Mouse (Mus musculus) MEL (cell line): ENCODE results near the gene Stx3. TPM values are rescaled to one million over a fixed set of nuclear protein-coding genes. Genes with fewer than 3 reads are reported as not detected.

Experiments
- DNase-seq: peaks from one replicate; pipeline ENCODE4 v3.0.0; 2011; ENCODE audit warnings: low read depth, low spot score
- H3K27ac ChIP-seq: 2 replicates; pipeline ENCODE4 v1.5.1; 2012; ENCODE audit warnings: low read depth, mild to moderate bottlenecking, control low read depth, low read length, moderate library complexity; ENCODE audit not compliant: control insufficient read depth
- H3K27me3 ChIP-seq, 2 experiments: fragments of 150-350 bp in 1 of 2; sonication (generic) in 1 of 2; 2 replicates each; pipeline ENCODE4 v1.6.1; 2012; ENCODE audit warnings: low read length in 2 of 2, mild to moderate bottlenecking in 2 of 2, improper control_type of control experiment in 1 of 2, moderate library complexity in 1 of 2; ENCODE audit not compliant: insufficient read depth in 2 of 2, control insufficient read depth in 1 of 2
- H3K36me3 ChIP-seq, 2 experiments: 2 replicates each; pipeline ENCODE4 v1.6.1; 2012 to 2014; ENCODE audit warnings: low read length in 2 of 2, improper control_type of control experiment in 1 of 2, inconsistent platforms in 1 of 2, mild to moderate bottlenecking in 1 of 2; ENCODE audit not compliant: insufficient read depth in 2 of 2, control insufficient read depth in 1 of 2
- H3K4me1 ChIP-seq, 2 experiments: fragments of 150-350 bp in 1 of 2; sonication (generic) in 1 of 2; 2 replicates each; pipeline ENCODE4 v1.6.1; 2012; ENCODE audit warnings: low read length in 2 of 2, improper control_type of control experiment in 1 of 2, mild to moderate bottlenecking in 1 of 2; ENCODE audit not compliant: insufficient read depth in 2 of 2, control insufficient read depth in 1 of 2
- H3K4me3 ChIP-seq, 2 experiments: fragments of 150-350 bp in 1 of 2; sonication (generic) in 1 of 2; 2 replicates each; pipeline ENCODE4 v1.5.1; 2012; ENCODE audit warnings: low read depth in 2 of 2, low read length in 2 of 2, mild to moderate bottlenecking in 2 of 2, moderate library complexity in 2 of 2, control low read depth in 1 of 2, improper control_type of control experiment in 1 of 2; ENCODE audit not compliant: control insufficient read depth in 1 of 2, insufficient read depth in 1 of 2
- H3K79me2 ChIP-seq: 2 replicates; pipeline ENCODE4 v1.6.1; 2012; ENCODE audit warnings: mild to moderate bottlenecking, low read length, moderate library complexity; ENCODE audit not compliant: control insufficient read depth, poor library complexity, insufficient read depth
- H3K9ac ChIP-seq: 2 replicates; pipeline ENCODE4 v1.6.1; 2012; ENCODE audit warnings: low read depth, mild to moderate bottlenecking, control low read depth, low read length, moderate library complexity; ENCODE audit not compliant: control insufficient read depth, poor library complexity, severe bottlenecking
- H3K9me3 ChIP-seq: fragments of 150-350 bp; sonication (generic); replicated peaks from 2 replicates; pipeline ENCODE4 v1.6.1; 2012; ENCODE audit warnings: mild to moderate bottlenecking, low read length, improper control_type of control experiment, moderate library complexity; ENCODE audit not compliant: insufficient read depth
- BHLHE40 ChIP-seq: IDR thresholded peaks from 2 replicates; pipeline ENCODE4 v1.6.1; 2012; ENCODE audit warnings: low read depth, mild to moderate bottlenecking, inconsistent platforms, low read length, improper control_type of control experiment, borderline replicate concordance
- CHD1 ChIP-seq: IDR thresholded peaks from 2 replicates; pipeline ENCODE4 v1.6.1; 2012; ENCODE audit warnings: low read depth, mild to moderate bottlenecking, inconsistent platforms, low read length, improper control_type of control experiment
- CHD2 ChIP-seq: IDR thresholded peaks from 2 replicates; pipeline ENCODE4 v1.6.1; 2011; ENCODE audit warnings: low read length, improper control_type of control experiment
- CTCF ChIP-seq, 3 experiments: IDR thresholded peaks in 2 of 3; conservative IDR thresholded peaks in 1 of 3; 2 replicates each; pipeline ENCODE4 v1.5.1; 2011 to 2012; ENCODE audit warnings: low read length in 3 of 3, low read depth in 2 of 3, mild to moderate bottlenecking in 2 of 3, improper control_type of control experiment in 1 of 3, inconsistent platforms in 1 of 3, mixed read lengths in 1 of 3, moderate library complexity in 1 of 3; ENCODE audit not compliant: control insufficient read depth in 1 of 3, insufficient read depth in 1 of 3, poor library complexity in 1 of 3, severe bottlenecking in 1 of 3
- ELF1 ChIP-seq: IDR thresholded peaks from 2 replicates; pipeline ENCODE4 v1.6.1; 2014; ENCODE audit warnings: low read depth, mild to moderate bottlenecking, inconsistent platforms, low read length, improper control_type of control experiment, moderate library complexity
- EP300 ChIP-seq, 2 experiments: IDR thresholded peaks; 2 replicates each; pipeline ENCODE4 v1.6.1; 2011; ENCODE audit warnings: improper control_type of control experiment in 2 of 2, low read length in 2 of 2, low read depth in 1 of 2, mild to moderate bottlenecking in 1 of 2
- ETS1 ChIP-seq: IDR thresholded peaks from 2 replicates; pipeline ENCODE4 v1.6.1; 2012; ENCODE audit warnings: low read depth, mild to moderate bottlenecking, inconsistent platforms, low read length, improper control_type of control experiment, moderate library complexity
- GABPA ChIP-seq: IDR thresholded peaks from 2 replicates; pipeline ENCODE4 v1.6.1; 2012; ENCODE audit warnings: low read depth, mild to moderate bottlenecking, inconsistent platforms, low read length, improper control_type of control experiment, moderate library complexity
- HCFC1 ChIP-seq: IDR thresholded peaks from 2 replicates; pipeline ENCODE4 v1.6.1; 2012; ENCODE audit warnings: low read depth, mild to moderate bottlenecking, inconsistent platforms, low read length, improper control_type of control experiment, moderate library complexity
- KAT2A ChIP-seq: conservative IDR thresholded peaks from 2 replicates; pipeline ENCODE4 v1.6.1; 2012; ENCODE audit warnings: low read depth, low read length, improper control_type of control experiment, inconsistent platforms
- MAX ChIP-seq: IDR thresholded peaks from 2 replicates; pipeline ENCODE4 v1.6.1; 2011; ENCODE audit warnings: low read length, improper control_type of control experiment
- MXI1 ChIP-seq: IDR thresholded peaks from 2 replicates; pipeline ENCODE4 v1.6.1; 2011; ENCODE audit warnings: mild to moderate bottlenecking, low read depth, low read length, improper control_type of control experiment
- NELFE ChIP-seq: IDR thresholded peaks from 2 replicates; pipeline ENCODE4 v1.6.1; 2011; ENCODE audit warnings: low read depth, low read length, improper control_type of control experiment
- NRF1 ChIP-seq: IDR thresholded peaks from 2 replicates; pipeline ENCODE4 v1.6.1; 2014; ENCODE audit warnings: low read depth, mild to moderate bottlenecking, inconsistent platforms, low read length, improper control_type of control experiment, moderate library complexity; ENCODE audit not compliant: poor library complexity, insufficient read depth, severe bottlenecking
- POLR2A ChIP-seq, 2 experiments: IDR thresholded peaks; 2 replicates each; pipeline ENCODE4 v1.6.1; 2011 to 2012; ENCODE audit warnings: low read length in 2 of 2, mild to moderate bottlenecking in 2 of 2, control low read depth in 1 of 2, improper control_type of control experiment in 1 of 2, low read depth in 1 of 2, moderate library complexity in 1 of 2; ENCODE audit not compliant: control insufficient read depth in 1 of 2, insufficient read depth in 1 of 2, poor library complexity in 1 of 2
- POLR2AphosphoS2 ChIP-seq: IDR thresholded peaks from 2 replicates; pipeline ENCODE4 v1.6.1; 2011; ENCODE audit warnings: low read length, improper control_type of control experiment
- POLR2AphosphoS5 ChIP-seq: IDR thresholded peaks from 2 replicates; pipeline ENCODE4 v1.6.1; 2012; ENCODE audit warnings: low read depth, borderline replicate concordance, mild to moderate bottlenecking, inconsistent platforms, low read length, moderate library complexity, mixed read lengths
- RAD21 ChIP-seq: IDR thresholded peaks from 2 replicates; pipeline ENCODE4 v1.6.1; 2011; ENCODE audit warnings: mild to moderate bottlenecking, low read depth, low read length, improper control_type of control experiment
- RCOR1 ChIP-seq: IDR thresholded peaks from 2 replicates; pipeline ENCODE4 v1.6.1; 2012; ENCODE audit warnings: low read depth, mild to moderate bottlenecking, inconsistent platforms, low read length, improper control_type of control experiment
- SMC3 ChIP-seq: IDR thresholded peaks from 2 replicates; pipeline ENCODE4 v1.6.1; 2011; ENCODE audit warnings: low read depth, low read length, improper control_type of control experiment
- TBP ChIP-seq: IDR thresholded peaks from 2 replicates; pipeline ENCODE4 v1.8.0; 2011; ENCODE audit warnings: low read depth, low read length, improper control_type of control experiment
- UBTF ChIP-seq: IDR thresholded peaks from 2 replicates; pipeline ENCODE4 v1.6.1; 2012; ENCODE audit warnings: low read depth, mild to moderate bottlenecking, inconsistent platforms, low read length, improper control_type of control experiment, moderate library complexity, borderline replicate concordance; ENCODE audit not compliant: insufficient read depth
- USF1 ChIP-seq: IDR thresholded peaks from 2 replicates; pipeline ENCODE4 v1.6.1; 2014; ENCODE audit warnings: low read depth, mild to moderate bottlenecking, inconsistent platforms, low read length, improper control_type of control experiment, moderate library complexity
- ZKSCAN1 ChIP-seq: IDR thresholded peaks from 2 replicates; pipeline ENCODE4 v1.6.1; 2012; ENCODE audit warnings: low read depth, mild to moderate bottlenecking, inconsistent platforms, low read length, improper control_type of control experiment, moderate library complexity
- ZMIZ1 ChIP-seq: IDR thresholded peaks from 2 replicates; pipeline ENCODE4 v1.6.1; 2012; ENCODE audit warnings: low read depth, mild to moderate bottlenecking, inconsistent platforms, low read length, improper control_type of control experiment, moderate library complexity
- polyA plus RNA-seq, 2 experiments: library from polyadenylated mRNA; stranded (reverse) in 1 of 2; unstranded in 1 of 2; fragments of >175 nt in 1 of 2; fragments of >200 nt in 1 of 2; gene quantifications; 2 replicates each; pipeline versions ENCODE4 v1.2.1 to v1.2.4; 2012; ENCODE audit warnings: low replicate concordance in 2 of 2, low read depth in 1 of 2; ENCODE audit not compliant: insufficient read length in 2 of 2, insufficient read depth in 1 of 2, missing spikeins in 1 of 2
- total RNA-seq: library from RNA; depleted of rRNA; stranded (reverse); fragments of 300-350 nt; gene quantifications from 2 replicates; pipeline ENCODE4 v1.2.3, GENCODE M21; 2012

Gene Stx3
- total and polyA plus RNA-seq, 3 experiments: 0.73 to 3.0 TPM; not detected in 1

GRCm38 (mm10) chr19:11810856-11811255 lies 8.3 kb downstream of the Stx3 start:
- Histone ChIP-seq H3K27ac (no peak overlapping the region), H3K9ac (no peak overlapping the region), H3K4me1 (peaks cover 17 to 36% of the 10 kb centered on the region in 2 experiments), H3K36me3 (peaks cover 0 to 38% of the 10 kb centered on the region in 2 experiments; a peak in 2 of 4 replicates), H3K4me3 (no peak overlapping the region), H3K79me2 (no peaks in the 10 kb centered on the region), H3K9me3 (no peaks in the 10 kb centered on the region), H3K27me3 (no peaks in the 10 kb centered on the region; a peak in 1 of 4 replicates)
- DNase-seq: no peak
- TF ChIP-seq POLR2AphosphoS2 (no peak), SMC3 (no peak), ELF1 (no peak), KAT2A (no peak), RAD21 (no peak), NELFE (no peak), ETS1 (no peak), UBTF (no peak), GABPA (no peak), POLR2A (IDR thresholded peaks at IDR 0.05; ENCODE audit: control insufficient read depth in 1 of 2, insufficient read depth in 1 of 2, low read depth in 1 of 2, low read length in 2 of 2, poor library complexity in 1 of 2) (no peak), NRF1 (no peak)

- peak; percentile 36 for DNase-seq
- H3K9me3 ChIP-seq: no peaks in the 10 kb centered on the region
- peaks cover 17 to 36% of the 10 kb centered on the region in 2 experiments for H3K4me1 ChIP-seq
- H3K4me3 ChIP-seq: no peak overlapping the region
- TF ChIP-seq CHD1 (no peak), USF1 (no peak), MXI1 (no peak), ETS1 (0 out of 2 replicates have a peak, but pooled peaks have one; percentile 13), POLR2AphosphoS5 (no peak), EP300 (IDR thresholded peaks at IDR 0.05; ENCODE audit: low read depth in 1 of 2, low read length in 2 of 2) (peak in 1 of 2 experiments; percentile 36; a peak in 1 of 4 replicates), CHD2 (no peak), NRF1 (no peak), RAD21 (no peak), TBP (no peak), CTCF (IDR thresholded peaks at IDR 0.05 in 2 of 3, conservative IDR thresholded peaks at IDR 0.05 in 1 of 3; ENCODE audit: control insufficient read depth in 1 of 3, insufficient read depth in 1 of 3, low read depth in 2 of 3, low read length in 3 of 3, poor library complexity in 1 of 3, severe bottlenecking in 1 of 3) (no peak), ZKSCAN1 (no peak), HCFC1 (no peak), BHLHE40 (peak; percentile 39; the same call in 1 of the 2 replicates), ZMIZ1 (no peak), GABPA (no peak), MAX (peak; percentile 76), RCOR1 (0 out of 2 replicates have a peak, but pooled peaks have one; percentile 10), SMC3 (no peak)
- no peak overlapping the region; the same call in 1 of the 2 replicates for H3K9ac ChIP-seq
- H3K36me3 ChIP-seq: peaks cover 0 to 38% of the 10 kb centered on the region in 2 experiments; a peak in 2 of 4 replicates
- H3K79me2 ChIP-seq: no peaks in the 10 kb centered on the region
- H3K27ac ChIP-seq: peak overlapping the region; percentile 5; the same call in 1 of the 2 replicates
- no peaks in the 10 kb centered on the region; a peak in 1 of 4 replicates for H3K27me3 ChIP-seq
Measured at GRCm38 (mm10) chr19:11810003-11810758, 9.0 kb downstream of the Stx3 start.
